Mouse (Mus musculus) cerebellum, adult 2 months (tissue): Measurements from ENCODE around the gene Iqsec1.

Source experiments
- CTCF ChIP-seq: fragments of 200-500 bp; IDR thresholded peaks from 2 replicates; pipeline ENCODE4 v1.5.1; 2011; ENCODE audit warnings: low read depth, mild to moderate bottlenecking, control low read depth, low read length, moderate library complexity, borderline replicate concordance; ENCODE audit not compliant: insufficient read depth
- POLR2A ChIP-seq: fragments of 200-500 bp; IDR thresholded peaks from 2 replicates; pipeline ENCODE4 v1.6.1; 2011; ENCODE audit warnings: low read length, control low read depth, borderline replicate concordance; ENCODE audit not compliant: insufficient read depth

- TF ChIP-seq CTCF (no peak), POLR2A (no peak)
Observed at GRCm38 (mm10) chr6:90751624-90752023, 236.9 kb downstream of the Iqsec1 start.
